Mouse (Mus musculus) testis, adult 2 months (tissue): ENCODE measurements at regions not wholly inside any gene's neighbourhood (a gene's known extent, or its start where the extent isn't known, plus 50 kb on each side); places are given as distances from the start of the nearest gene placed in this dataset.
A peak's percentile ranks its signal among the peaks of the same experiment; 100 is the strongest.

ENCODE experiments used
- H3K27ac ChIP-seq: fragments of 200-500 bp; 2 replicates; pipeline ENCODE4 v1.5.1; 2012; ENCODE audit warnings: low read depth, low read length; ENCODE audit not compliant: control insufficient read depth, insufficient read depth
- H3K27me3 ChIP-seq: fragments of 200-500 bp; 2 replicates; pipeline ENCODE4 v1.6.1; 2012; ENCODE audit warnings: mild to moderate bottlenecking, low read length, moderate library complexity; ENCODE audit not compliant: control insufficient read depth, insufficient read depth
- H3K36me3 ChIP-seq: fragments of 200-500 bp; 2 replicates; pipeline ENCODE4 v1.6.1; 2012; ENCODE audit warnings: mild to moderate bottlenecking, low read length; ENCODE audit not compliant: control insufficient read depth, insufficient read depth
- H3K4me1 ChIP-seq: fragments of 200-500 bp; 2 replicates; pipeline ENCODE4 v1.6.1; 2012; ENCODE audit warnings: low read length; ENCODE audit not compliant: control insufficient read depth, insufficient read depth
- H3K4me3 ChIP-seq: fragments of 200-500 bp; 2 replicates; pipeline ENCODE4 v1.5.1; 2012; ENCODE audit warnings: low read depth, mild to moderate bottlenecking, low read length, moderate library complexity, mixed read lengths; ENCODE audit not compliant: control insufficient read depth
- CTCF ChIP-seq: fragments of 200-500 bp; IDR thresholded peaks from 2 replicates; pipeline ENCODE4 v1.5.1; 2012; ENCODE audit warnings: low read depth, mild to moderate bottlenecking, inconsistent platforms, low read length, moderate library complexity; ENCODE audit not compliant: control insufficient read depth, insufficient read depth, insufficient replicate concordance
- POLR2A ChIP-seq: fragments of 200-500 bp; IDR thresholded peaks from 2 replicates; pipeline ENCODE4 v1.6.1; 2012; ENCODE audit warnings: low read depth, mild to moderate bottlenecking, inconsistent platforms, low read length, moderate library complexity; ENCODE audit not compliant: control insufficient read depth

GRCm38 (mm10) chr5:45291276-45291675, 158.8 kb downstream of the Qdpr start:
- H3K36me3 ChIP-seq, result no peaks in the 10 kb centered on the region

GRCm38 (mm10) chr5:45286454-45286853, 163.6 kb downstream of the Qdpr start:
- H3K27me3 ChIP-seq, result no peaks in the 10 kb centered on the region

More at GRCm38 (mm10) chr5:45291276-45291675, 158.8 kb downstream of the Qdpr start:
- Histone ChIP-seq H3K4me1 (no peaks in the 10 kb centered on the region), H3K27ac (no peak overlapping the region), H3K27me3 (no peaks in the 10 kb centered on the region), H3K4me3 (no peak overlapping the region)
- TF ChIP-seq CTCF, result no peak
- no peak for TF ChIP-seq POLR2A

GRCm38 (mm10) chr5:45284680-45285079, 165.4 kb downstream of the Qdpr start:
- H3K27ac ChIP-seq, result no peak overlapping the region

More at GRCm38 (mm10) chr5:45286454-45286853, 163.6 kb downstream of the Qdpr start:
- TF ChIP-seq CTCF (no peak), POLR2A (no peak)
- H3K4me1 ChIP-seq, result no peaks in the 10 kb centered on the region
- no peaks in the 10 kb centered on the region for H3K36me3 ChIP-seq
- no peak overlapping the region for H3K4me3 ChIP-seq
- no peak overlapping the region for H3K27ac ChIP-seq

GRCm38 (mm10) chr5:45283908-45284415, 166.1 kb downstream of the Qdpr start:
- Histone ChIP-seq H3K27ac (no peak overlapping the region), H3K4me3 (no peak overlapping the region), H3K36me3 (no peaks in the 10 kb centered on the region), H3K27me3 (no peaks in the 10 kb centered on the region), H3K4me1 (no peaks in the 10 kb centered on the region)
- TF ChIP-seq POLR2A, result no peak
- TF ChIP-seq CTCF, result no peak

More at GRCm38 (mm10) chr5:45284680-45285079, 165.4 kb downstream of the Qdpr start:
- TF ChIP-seq POLR2A (no peak), CTCF (no peak)
- H3K27me3 ChIP-seq, result no peaks in the 10 kb centered on the region
- H3K4me3 ChIP-seq, result no peak overlapping the region
- no peaks in the 10 kb centered on the region for H3K36me3 ChIP-seq
- no peaks in the 10 kb centered on the region for H3K4me1 ChIP-seq

GRCm38 (mm10) chr5:45282207-45282930, 167.7 kb downstream of the Qdpr start:
- TF ChIP-seq CTCF, result no peak
- TF ChIP-seq POLR2A, result no peak

DNA sequence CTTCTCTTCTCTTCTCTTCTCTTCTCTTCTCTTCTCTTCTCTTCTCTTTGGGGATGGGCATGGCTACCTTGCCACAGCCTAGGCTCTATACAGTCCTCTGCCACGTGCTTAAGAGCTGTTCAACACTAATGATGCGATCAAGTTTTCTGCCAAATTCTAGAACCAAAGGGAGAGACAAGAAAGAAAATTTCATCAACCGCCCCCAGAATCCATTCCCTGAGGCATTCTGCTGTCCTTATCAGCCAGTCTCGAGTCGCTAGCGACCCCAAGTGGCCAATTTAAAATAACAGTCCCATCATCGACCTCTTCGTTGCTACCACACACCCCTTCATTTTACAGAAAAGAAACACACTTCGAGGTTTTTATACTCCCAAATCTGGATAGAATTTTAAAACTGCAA, 171.5 kb downstream of the Qdpr start:
- TF ChIP-seq POLR2A (no peak), CTCF (peak; percentile 45; the same call in 1 of the 2 replicates)
- Histone ChIP-seq H3K36me3 (no peaks in the 10 kb centered on the region), H3K4me1 (no peaks in the 10 kb centered on the region; the same call in 1 of the 2 replicates), H3K27me3 (no peaks in the 10 kb centered on the region), H3K4me3 (no peak overlapping the region), H3K27ac (no peak overlapping the region)

More at GRCm38 (mm10) chr5:45282207-45282930, 167.7 kb downstream of the Qdpr start:
- no peaks in the 10 kb centered on the region for H3K36me3 ChIP-seq
- no peaks in the 10 kb centered on the region; the same call in 1 of the 2 replicates for H3K4me1 ChIP-seq
- no peak overlapping the region for H3K4me3 ChIP-seq
- H3K27ac ChIP-seq, result no peak overlapping the region
- H3K27me3 ChIP-seq, result no peaks in the 10 kb centered on the region

GRCm38 (mm10) chr5:45278005-45278432, 172.0 kb downstream of the Qdpr start:
- Histone ChIP-seq H3K27me3 (no peaks in the 10 kb centered on the region), H3K36me3 (no peaks in the 10 kb centered on the region), H3K4me3 (no peak overlapping the region), H3K4me1 (no peaks in the 10 kb centered on the region; the same call in 1 of the 2 replicates), H3K27ac (no peak overlapping the region)
- TF ChIP-seq POLR2A (no peak), CTCF (no peak)
